15 mouse cellular contexts compared by ENCODE assay signal in the genomic region with DNA sequence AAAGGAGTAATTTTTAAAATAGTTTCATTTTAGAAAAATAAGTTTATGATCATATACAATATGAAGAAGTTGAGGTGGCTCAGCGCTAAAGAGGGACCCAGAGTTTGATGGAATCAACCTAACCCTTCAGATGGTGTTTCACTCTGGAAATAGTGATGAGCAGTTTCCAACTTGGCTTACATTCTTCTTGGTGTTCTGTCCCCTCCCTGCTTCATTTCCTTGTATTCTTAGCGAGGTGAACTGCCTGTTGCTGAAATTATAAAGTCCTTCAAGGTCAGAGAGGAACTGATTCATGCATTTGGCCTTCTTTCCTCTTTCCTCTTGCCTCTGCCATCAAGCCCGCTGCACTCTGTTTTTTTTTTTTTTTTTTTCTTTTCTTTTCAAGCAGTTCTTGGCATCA. TPM values are rescaled to one million over a fixed set of nuclear protein-coding genes. Genes with fewer than 3 reads are reported as not detected.
"Had no signal": no experiment of that assay in that cellular context is flagged by ENCODE, and none has a peak within 500 bp of the region (broad histone marks: within the 10 kb centered on the region; RNA-seq: fewer than 3 reads in every experiment).

No protein-coding gene starts in this region.

- H3K27me3 ChIP-seq: limb, embryonic 13.5 days; liver, embryonic 12.5 days; liver, embryonic 15.5 days had no signal

- ATAC-seq: liver, embryonic 12.5 days had no signal

- H3K4me3 ChIP-seq: limb, embryonic 10.5 days; limb, embryonic 13.5 days; liver, embryonic 12.5 days; liver, embryonic 15.5 days; lung, embryonic 15.5 days had no signal

- H3K9ac ChIP-seq: limb, embryonic 13.5 days; liver, embryonic 12.5 days; liver, embryonic 15.5 days; lung, embryonic 15.5 days had no signal

- H3K9me3 ChIP-seq: limb, embryonic 10.5 days; liver, embryonic 12.5 days; liver, embryonic 15.5 days; lung, embryonic 15.5 days had no signal

- H3K4me2 ChIP-seq: limb, embryonic 13.5 days; liver, embryonic 12.5 days; liver, embryonic 15.5 days; lung, embryonic 15.5 days; midbrain, embryonic 11.5 days had no signal

- H3K27ac ChIP-seq: limb, embryonic 10.5 days; limb, embryonic 13.5 days; liver, embryonic 12.5 days; liver, embryonic 15.5 days; lung, embryonic 15.5 days; stomach, postnatal 0 days had no signal

- DNase-seq: kidney, postnatal 14 days; kidney, postnatal 4 days; liver; lung, adult 18-20 months; lung, postnatal 10 days; midbrain, embryonic 14.5 days; right cerebral cortex, postnatal 4 days had no signal

RNA-seq across cellular contexts. Expression of gene Dchs1, which starts 25.1 kb away (rescaled TPM):
- total RNA-seq: megakaryocyte-erythroid progenitor cell, adult 5-6 weeks had no signal
